Mouse (Mus musculus): ENCODE data around the gene Aatk. TPM values are rescaled to one million over a fixed set of nuclear protein-coding genes. Genes with fewer than 3 reads are reported as not detected.

Aatk gene
- polyA plus RNA-seq, 1 experiment from 2014 or later, result 3.3 TPM

DNA sequence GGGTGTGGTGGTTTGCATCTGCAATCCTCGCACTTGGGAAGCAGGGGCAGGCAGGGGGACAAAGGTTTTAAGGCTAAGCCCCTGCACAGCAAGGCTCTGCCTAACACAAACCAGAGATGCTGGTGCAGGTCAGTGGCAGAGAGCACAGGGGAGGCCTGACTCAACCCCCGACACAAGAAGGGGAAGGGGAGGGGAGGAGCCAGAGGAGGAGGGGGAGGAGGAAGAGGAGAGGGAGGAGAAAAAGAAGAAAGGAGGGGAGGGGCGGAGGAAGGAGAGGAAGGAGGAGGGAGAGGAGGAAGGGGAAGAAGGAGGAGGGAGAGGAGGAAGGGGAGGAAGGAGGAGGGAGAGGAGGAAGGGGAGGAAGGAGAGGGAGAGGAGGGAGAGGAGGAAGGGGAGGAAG is 12.7 kb downstream of the Aatk start:
- no peak overlapping the region for H3K4me3 ChIP-seq
- no peak overlapping the region for H3K9ac ChIP-seq
- H3K27me3 ChIP-seq, result no peaks in the 10 kb centered on the region
- WGBS, result 38% methylated on average over 3 of the region's 3 CpGs
- no peaks in the 10 kb centered on the region for H3K36me3 ChIP-seq
- peaks cover 11% of the 10 kb centered on the region for H3K4me1 ChIP-seq
- ATAC-seq (ENCODE audit: borderline replicate concordance, extremely low read depth, low FRiP score, low TSS enrichment), result no peak
- no peak overlapping the region for H3K4me2 ChIP-seq
- no peak overlapping the region for H3K27ac ChIP-seq
- no peaks in the 10 kb centered on the region for H3K9me3 ChIP-seq

DNA sequence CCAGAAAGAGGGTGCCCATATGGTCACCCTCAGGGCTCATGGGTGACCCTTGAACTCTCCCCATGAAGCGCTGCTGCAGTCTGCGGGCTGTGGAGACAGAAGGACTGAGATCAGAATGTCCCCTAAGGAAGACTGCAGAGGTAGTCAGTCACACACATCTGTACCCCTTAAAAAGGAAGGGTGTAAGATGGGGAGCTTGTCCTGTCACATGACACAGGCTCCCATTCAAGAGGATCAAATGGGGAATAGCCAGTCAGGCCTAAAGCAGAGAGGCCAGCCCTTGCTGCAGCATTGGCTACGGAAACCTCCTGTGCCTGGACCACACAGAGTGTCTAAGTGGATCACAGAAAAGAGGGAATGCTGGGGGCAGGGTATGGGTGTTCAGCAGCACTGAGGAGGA is 13.5 kb downstream of the Aatk start:
- no peak overlapping the region for H3K9ac ChIP-seq
- no peak overlapping the region for H3K4me3 ChIP-seq
- no peaks in the 10 kb centered on the region for H3K9me3 ChIP-seq
- H3K27ac ChIP-seq, result no peak overlapping the region
- no peak for ATAC-seq (ENCODE audit: borderline replicate concordance, extremely low read depth, low FRiP score, low TSS enrichment)
- 70% methylated on average over 3 of the region's 3 CpGs for WGBS
- H3K27me3 ChIP-seq, result no peaks in the 10 kb centered on the region
- peaks cover 10% of the 10 kb centered on the region for H3K4me1 ChIP-seq
- H3K36me3 ChIP-seq, result no peaks in the 10 kb centered on the region
- H3K4me2 ChIP-seq, result no peak overlapping the region

DNA sequence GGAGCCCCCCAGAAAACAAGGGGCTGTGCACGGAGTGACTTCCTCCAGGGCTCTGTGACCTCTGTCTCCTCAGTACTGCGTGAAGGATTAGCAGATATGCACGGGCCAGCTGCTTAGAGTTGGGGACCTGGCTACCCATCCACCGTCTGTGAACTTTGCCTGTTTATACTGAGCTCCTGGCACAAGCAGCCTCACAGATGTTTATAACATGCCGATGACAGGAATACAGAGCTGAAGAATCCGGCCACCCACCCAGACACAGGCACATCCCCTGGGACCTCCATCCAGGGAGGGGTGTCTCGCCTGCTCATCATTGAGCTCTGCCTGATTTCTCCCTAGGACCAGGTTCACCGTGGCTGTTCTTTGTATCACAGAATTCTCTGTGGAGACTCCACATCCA is 14.9 kb downstream of the Aatk start:
- no peak overlapping the region; the same call in 1 of the 2 replicates for H3K9ac ChIP-seq
- H3K27me3 ChIP-seq, result no peaks in the 10 kb centered on the region
- H3K9me3 ChIP-seq, result no peaks in the 10 kb centered on the region
- no peak overlapping the region; the same call in 1 of the 2 replicates for H3K27ac ChIP-seq
- peak; percentile 34; the same call in 1 of the 2 replicates for ATAC-seq (ENCODE audit: borderline replicate concordance, extremely low read depth, low FRiP score, low TSS enrichment)
- H3K4me1 ChIP-seq, result peaks cover 10% of the 10 kb centered on the region
- H3K4me2 ChIP-seq, result no peak overlapping the region
- 28% methylated on average over 8 of the region's 8 CpGs for WGBS
- no peak overlapping the region for H3K4me3 ChIP-seq
- no peaks in the 10 kb centered on the region for H3K36me3 ChIP-seq

DNA sequence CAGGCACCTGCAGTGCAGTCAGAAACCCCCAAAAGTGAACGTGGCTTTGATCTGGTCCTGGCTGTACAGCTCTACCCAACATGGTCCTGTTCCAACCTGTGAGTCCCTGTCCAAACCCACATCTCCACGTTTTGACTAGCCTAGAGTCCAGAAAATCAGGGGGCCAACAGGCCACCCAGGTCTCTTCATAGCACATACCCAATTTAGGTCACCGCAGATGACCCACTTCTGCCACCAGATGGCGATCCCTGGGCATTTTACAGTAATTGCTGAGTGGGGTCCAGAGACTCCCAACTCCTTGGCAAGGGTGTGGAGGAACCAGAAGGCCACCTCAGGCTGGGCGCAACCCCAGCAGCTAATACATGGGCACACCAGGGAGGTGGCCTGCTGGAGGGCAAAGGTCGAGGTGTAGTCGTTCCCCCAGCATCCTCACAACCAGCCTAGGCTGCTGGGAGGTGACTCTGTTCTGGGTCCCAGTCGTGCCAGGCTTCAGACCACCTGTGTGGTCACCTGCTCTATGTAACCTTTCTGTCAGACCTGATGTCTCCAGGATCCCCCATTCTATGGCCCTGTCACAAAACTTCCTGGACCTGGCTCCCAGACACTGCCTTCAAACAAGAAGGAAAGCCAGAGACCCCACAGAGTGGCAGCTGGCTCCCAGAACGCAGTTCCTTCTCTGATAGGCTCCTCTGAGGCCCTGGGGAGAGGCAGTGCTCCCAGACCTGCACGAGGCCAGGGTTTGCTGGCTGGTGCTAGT is 16.6 kb downstream of the Aatk start:
- Histone ChIP-seq H3K9me3 (no peaks in the 10 kb centered on the region), H3K4me3 (no peak overlapping the region), H3K27ac (no peak overlapping the region), H3K4me2 (no peak overlapping the region), H3K36me3 (no peaks in the 10 kb centered on the region), H3K9ac (no peak overlapping the region), H3K27me3 (no peaks in the 10 kb centered on the region), H3K4me1 (peaks cover 10% of the 10 kb centered on the region)
- WGBS, result 29% methylated on average over 10 of the region's 10 CpGs
- peak; percentile 12; the same call in 1 of the 2 replicates for ATAC-seq (ENCODE audit: borderline replicate concordance, extremely low read depth, low FRiP score, low TSS enrichment)

DNA sequence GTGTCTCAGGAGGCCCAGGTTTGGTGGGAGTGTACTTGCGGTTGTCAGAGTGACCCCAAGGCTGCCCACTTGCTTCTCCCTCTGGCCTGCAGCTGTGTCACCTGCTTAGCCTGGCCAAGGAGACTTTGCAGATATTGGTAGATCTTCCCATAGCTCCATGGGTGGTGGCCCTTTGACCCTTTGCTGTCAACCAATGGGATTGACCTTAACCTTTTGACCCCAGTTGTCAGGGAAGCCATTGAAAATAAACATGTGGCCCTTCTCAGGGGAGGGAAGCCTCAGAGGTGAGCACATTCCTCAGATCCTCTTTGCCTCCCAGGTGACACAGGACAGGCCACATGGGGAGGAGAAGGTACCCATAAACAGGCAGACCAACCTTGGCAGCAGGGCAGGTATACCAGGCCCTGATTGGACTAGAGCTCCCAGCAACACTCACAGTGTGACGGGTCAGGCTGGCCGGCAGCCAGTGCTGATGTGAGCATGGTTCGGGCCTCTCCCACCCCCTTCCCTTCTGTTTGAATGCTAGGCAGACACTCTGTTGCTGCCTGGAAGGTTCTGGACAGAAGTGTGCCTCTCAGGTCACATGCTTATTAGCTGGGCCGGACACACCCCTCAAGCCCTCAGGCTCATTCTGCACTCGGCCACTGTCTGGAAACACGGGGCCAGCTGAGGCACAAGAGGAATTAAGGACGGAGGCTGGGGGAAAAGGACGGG is 17.4 kb downstream of the Aatk start:
- no peak overlapping the region for H3K4me2 ChIP-seq
- 0 out of 2 replicates have a peak, but pooled peaks have one; percentile 26 for ATAC-seq (ENCODE audit: borderline replicate concordance, extremely low read depth, low FRiP score, low TSS enrichment)
- WGBS, result 38% methylated on average over 9 of the region's 9 CpGs
- H3K4me1 ChIP-seq, result peaks cover 10% of the 10 kb centered on the region
- H3K9ac ChIP-seq, result no peak overlapping the region
- H3K27me3 ChIP-seq, result no peaks in the 10 kb centered on the region
- no peak overlapping the region for H3K4me3 ChIP-seq
- H3K27ac ChIP-seq, result no peak overlapping the region
- H3K36me3 ChIP-seq, result no peaks in the 10 kb centered on the region
- no peaks in the 10 kb centered on the region for H3K9me3 ChIP-seq

DNA sequence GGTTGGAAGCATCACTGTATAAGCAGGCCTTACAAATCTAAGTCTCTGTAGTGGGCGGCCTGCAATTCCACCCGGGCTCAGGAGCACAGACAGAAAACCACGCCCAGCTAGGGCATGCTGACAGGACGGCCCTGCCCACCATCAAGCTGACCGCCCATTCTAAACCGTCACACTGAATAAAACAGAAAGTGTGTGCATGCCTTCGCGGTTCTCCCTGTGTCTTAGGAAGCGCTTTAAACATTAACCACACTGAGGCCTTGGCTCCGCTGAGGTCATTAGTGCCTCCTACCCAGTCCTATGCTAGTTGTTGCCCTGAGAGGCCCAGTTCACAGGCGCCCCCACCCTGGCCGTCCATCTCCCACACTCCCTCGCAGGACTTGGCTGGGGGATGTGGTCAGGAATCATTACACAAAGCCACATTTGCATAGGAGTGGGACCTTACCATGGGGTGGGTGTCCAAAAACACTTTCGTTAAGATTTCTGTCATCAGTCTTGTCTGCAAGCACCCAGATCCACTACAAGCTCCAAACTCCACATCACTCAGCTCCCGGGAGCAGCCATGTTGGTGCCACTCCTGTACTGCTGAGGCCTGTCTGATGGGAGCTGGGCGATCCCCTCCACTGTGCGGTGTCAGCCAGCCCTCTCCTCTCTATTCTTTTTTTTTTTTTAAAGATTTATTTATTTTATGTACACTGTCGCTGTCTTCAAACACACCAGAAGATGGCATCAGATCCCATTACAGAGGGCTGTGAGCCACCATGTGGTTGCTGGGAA is 18.5 kb downstream of the Aatk start:
- Histone ChIP-seq H3K9ac (no peak overlapping the region), H3K9me3 (no peaks in the 10 kb centered on the region), H3K27me3 (no peaks in the 10 kb centered on the region), H3K36me3 (no peaks in the 10 kb centered on the region), H3K4me1 (peaks cover 7% of the 10 kb centered on the region), H3K27ac (no peak overlapping the region), H3K4me3 (no peak overlapping the region), H3K4me2 (no peak overlapping the region)
- ATAC-seq (ENCODE audit: borderline replicate concordance, extremely low read depth, low FRiP score, low TSS enrichment), result no peak
- 48% methylated on average over 18 of the region's 18 CpGs for WGBS

DNA sequence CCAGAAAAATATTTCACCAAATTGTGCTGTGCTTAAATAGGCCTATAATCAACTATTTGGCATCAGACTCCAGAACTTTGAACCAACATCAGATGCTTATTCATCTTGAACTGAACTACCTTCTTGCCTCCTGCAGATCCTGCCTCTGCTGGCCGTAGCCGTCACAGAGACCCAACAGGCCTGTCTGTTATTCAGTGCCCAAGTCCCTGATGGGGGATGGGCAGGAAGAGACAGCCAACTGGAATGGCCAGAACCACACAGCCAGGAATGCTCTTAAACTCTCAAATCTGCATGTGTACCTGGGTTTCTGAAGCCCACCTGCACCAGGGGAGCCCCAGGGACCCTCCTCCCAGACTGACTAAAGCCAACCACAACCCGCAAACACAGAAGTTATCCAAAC is 20.0 kb downstream of the Aatk start:
- WGBS, result 77% methylated on average over 3 of the region's 3 CpGs
- Histone ChIP-seq H3K4me3 (no peak overlapping the region), H3K9ac (no peak overlapping the region), H3K9me3 (no peaks in the 10 kb centered on the region), H3K4me1 (peaks cover 4% of the 10 kb centered on the region), H3K36me3 (no peaks in the 10 kb centered on the region), H3K4me2 (no peak overlapping the region), H3K27me3 (no peaks in the 10 kb centered on the region), H3K27ac (no peak overlapping the region)
- ATAC-seq (ENCODE audit: borderline replicate concordance, extremely low read depth, low FRiP score, low TSS enrichment), result no peak

DNA sequence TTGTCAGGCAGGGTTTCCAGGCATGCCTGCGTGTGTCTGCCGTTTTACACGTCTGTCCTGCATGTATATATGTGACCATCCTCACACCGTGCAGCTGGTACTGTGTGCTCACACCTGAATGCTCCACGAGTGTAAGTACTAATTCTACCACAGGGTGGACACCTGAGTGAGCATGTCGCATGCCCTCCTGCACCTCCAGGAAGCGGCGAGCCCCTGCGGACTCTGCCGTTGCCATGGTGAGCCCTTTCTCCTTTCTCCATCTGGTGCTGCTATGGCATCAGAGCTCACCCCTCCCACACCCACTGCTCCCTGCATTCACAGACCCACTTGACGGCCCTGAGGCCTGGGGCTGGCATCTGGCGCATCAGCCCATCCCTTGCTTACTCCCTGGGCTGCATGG is 24.1 kb downstream of the Aatk start:
- Histone ChIP-seq H3K4me1 (no peaks in the 10 kb centered on the region), H3K36me3 (no peaks in the 10 kb centered on the region), H3K4me3 (no peak overlapping the region), H3K9ac (no peak overlapping the region), H3K27ac (no peak overlapping the region), H3K4me2 (no peak overlapping the region), H3K27me3 (no peaks in the 10 kb centered on the region), H3K9me3 (no peaks in the 10 kb centered on the region)
- WGBS, result 63% methylated on average over 12 of the region's 12 CpGs
- ATAC-seq (ENCODE audit: borderline replicate concordance, extremely low read depth, low FRiP score, low TSS enrichment), result no peak

DNA sequence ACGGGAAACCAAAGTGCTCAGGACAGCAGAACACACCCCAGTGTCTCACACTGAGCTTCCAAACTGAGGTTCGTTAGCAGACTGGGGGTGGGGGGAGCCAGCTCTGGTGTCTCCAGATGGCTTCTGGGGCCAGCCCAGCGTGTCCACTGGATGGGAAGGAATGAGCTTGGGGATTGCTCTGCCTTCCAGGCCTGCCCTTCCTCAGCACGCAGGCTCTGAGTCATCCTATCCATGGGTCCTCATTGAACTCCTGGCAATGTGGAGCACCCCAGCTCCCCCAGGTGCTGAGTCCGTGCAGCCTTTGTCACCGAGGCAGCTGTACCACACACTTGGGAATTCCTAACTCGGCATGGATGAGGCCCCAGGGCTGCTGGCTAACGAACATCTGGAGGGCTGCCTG is 24.8 kb downstream of the Aatk start:
- Histone ChIP-seq H3K36me3 (no peaks in the 10 kb centered on the region), H3K27me3 (no peaks in the 10 kb centered on the region), H3K4me3 (no peak overlapping the region), H3K4me1 (no peaks in the 10 kb centered on the region), H3K9ac (no peak overlapping the region), H3K27ac (no peak overlapping the region), H3K9me3 (no peaks in the 10 kb centered on the region), H3K4me2 (no peak overlapping the region)
- no peak for ATAC-seq (ENCODE audit: borderline replicate concordance, extremely low read depth, low FRiP score, low TSS enrichment)
- 52% methylated on average over 8 of the region's 8 CpGs for WGBS

DNA sequence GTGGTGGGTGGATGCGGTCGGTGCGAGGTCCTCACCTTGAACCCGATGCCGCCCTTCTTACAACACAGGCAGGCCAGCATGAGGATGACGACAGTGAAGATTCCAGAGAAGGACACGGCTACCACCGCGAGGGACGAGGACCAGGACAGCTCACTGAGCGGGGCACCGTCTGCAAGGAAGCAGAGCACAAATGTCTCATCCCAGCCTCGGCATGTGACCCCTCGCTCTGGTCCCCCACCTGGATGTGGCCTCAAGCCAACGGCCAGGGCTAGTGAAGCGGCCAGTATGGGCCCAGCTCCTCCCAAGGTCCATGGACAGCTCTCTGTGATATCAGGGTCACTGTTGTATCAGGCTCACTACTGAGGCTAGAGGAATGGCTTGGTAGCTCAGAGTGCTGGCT is 25.6 kb downstream of the Aatk start:
- H3K27me3 ChIP-seq, result no peaks in the 10 kb centered on the region
- no peak overlapping the region for H3K4me2 ChIP-seq
- H3K27ac ChIP-seq, result no peak overlapping the region
- H3K4me1 ChIP-seq, result no peaks in the 10 kb centered on the region
- H3K4me3 ChIP-seq, result no peak overlapping the region
- no peaks in the 10 kb centered on the region for H3K36me3 ChIP-seq
- no peaks in the 10 kb centered on the region for H3K9me3 ChIP-seq
- no peak for ATAC-seq (ENCODE audit: borderline replicate concordance, extremely low read depth, low FRiP score, low TSS enrichment)
- H3K9ac ChIP-seq, result no peak overlapping the region
- 84% methylated on average over 16 of the region's 16 CpGs for WGBS

DNA sequence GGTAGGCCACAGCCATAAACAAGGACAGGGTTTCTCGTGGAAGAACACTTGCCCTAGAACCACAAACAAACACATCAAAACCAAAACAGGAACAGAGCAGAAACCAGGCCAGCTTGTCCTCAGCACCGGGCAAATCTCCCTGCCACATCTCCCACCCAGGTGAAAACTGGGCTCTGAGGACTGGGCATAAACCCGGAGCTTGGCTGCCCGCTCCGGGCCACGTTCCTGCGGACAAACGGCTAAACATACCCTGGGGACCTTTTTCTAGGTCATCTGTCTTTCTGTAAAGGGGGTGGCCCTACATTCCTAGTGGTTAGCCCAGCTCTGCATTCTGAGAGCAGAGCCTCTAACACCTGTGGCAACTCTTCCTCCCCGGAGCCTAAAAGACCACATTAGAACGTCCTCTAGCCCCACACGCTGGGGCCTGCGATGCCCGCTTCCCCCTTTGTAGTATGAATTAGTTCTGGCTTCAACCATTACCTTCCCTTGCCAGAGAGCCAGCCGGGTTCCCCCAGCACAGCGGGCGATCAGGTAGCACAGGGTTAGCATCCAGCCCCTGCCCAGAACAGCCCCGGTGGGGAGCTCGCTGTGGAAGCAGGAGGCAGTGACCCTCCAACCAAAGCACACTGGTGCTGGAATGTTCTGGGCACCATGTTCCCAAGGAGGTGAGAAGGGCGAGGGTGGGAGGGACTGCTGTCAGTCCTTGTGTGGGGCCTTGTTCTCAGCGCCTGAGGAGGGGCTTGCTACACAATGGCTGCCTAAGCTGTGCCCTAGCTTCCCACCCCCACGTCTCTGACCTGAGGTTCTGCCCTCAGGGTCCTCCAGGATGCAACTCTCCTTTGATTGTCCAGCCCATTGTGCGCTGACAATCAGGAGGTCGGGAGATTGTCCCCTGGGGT is 27.2 kb downstream of the Aatk start:
- Histone ChIP-seq H3K9me3 (no peaks in the 10 kb centered on the region), H3K27me3 (no peaks in the 10 kb centered on the region), H3K27ac (no peak overlapping the region), H3K9ac (no peak overlapping the region), H3K4me1 (no peaks in the 10 kb centered on the region), H3K4me3 (no peak overlapping the region), H3K36me3 (no peaks in the 10 kb centered on the region), H3K4me2 (no peak overlapping the region)
- WGBS, result 62% methylated on average over 23 of the region's 23 CpGs
- ATAC-seq (ENCODE audit: borderline replicate concordance, extremely low read depth, low FRiP score, low TSS enrichment), result no peak

Data from lung, embryonic 15.5 days (tissue).